Mouse (Mus musculus) lung, adult 2 months (tissue): Measurements from ENCODE around the gene Cfap36.

Source experiments
- CTCF ChIP-seq: fragments of 200-500 bp; IDR thresholded peaks from 2 replicates; pipeline ENCODE4 v1.5.1; 2011; ENCODE audit warnings: mild to moderate bottlenecking, low read length, control low read depth; ENCODE audit not compliant: insufficient read depth
- POLR2A ChIP-seq: fragments of 200-500 bp; IDR thresholded peaks from 2 replicates; pipeline ENCODE4 v1.6.1; 2011; ENCODE audit warnings: low read depth, mild to moderate bottlenecking, control low read depth, low read length, borderline replicate concordance; ENCODE audit errors: extremely low read depth

- no peak for TF ChIP-seq POLR2A
- no peak for TF ChIP-seq CTCF
These were observed 18.3 kb downstream of the Cfap36 start for GRCm38 (mm10) chr11:29228957-29229356.
